Mouse (Mus musculus): ENCODE measurements around the gene Tiparp.

Gene Tiparp

DNA sequence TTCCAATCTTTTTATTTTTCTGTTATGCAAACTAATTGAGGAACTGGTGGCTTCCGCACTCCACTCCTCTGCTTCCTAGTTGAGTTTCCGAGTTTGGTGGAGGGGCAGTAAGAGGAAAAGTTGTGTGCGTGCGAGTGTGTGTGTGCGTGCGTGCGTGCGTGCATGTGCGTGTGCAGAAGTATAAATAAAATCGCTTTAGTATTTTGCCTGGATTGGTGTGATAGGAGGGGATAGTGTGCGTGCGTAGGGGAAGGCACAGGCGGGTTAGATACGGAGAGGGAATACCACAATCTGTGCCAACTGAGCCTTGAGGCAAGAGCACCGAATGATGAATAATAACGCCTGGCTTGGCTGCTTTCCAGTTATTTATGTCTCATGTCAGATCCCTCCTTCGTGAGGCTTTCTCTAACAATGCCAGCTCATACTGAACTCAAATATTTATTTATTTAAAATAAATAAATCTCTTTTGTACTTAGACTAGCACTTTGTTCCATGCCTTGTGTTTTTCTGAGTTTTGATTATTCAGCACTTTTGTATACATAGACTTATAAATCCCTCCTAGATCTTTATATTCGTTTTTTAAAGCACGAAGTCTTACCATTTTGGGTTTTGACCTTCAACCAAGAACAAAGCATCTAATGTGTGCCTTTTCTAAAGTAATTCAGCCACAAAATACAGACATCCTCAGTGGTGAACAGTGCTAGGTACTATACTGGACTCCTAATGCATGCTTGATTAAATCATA, 1.4 kb downstream of the Tiparp start:
- DNase-seq = peak; percentile 82

GRCm38 (mm10) chr3:65533014-65533413, 4.8 kb downstream of the Tiparp start:
- no peak for DNase-seq

DNA sequence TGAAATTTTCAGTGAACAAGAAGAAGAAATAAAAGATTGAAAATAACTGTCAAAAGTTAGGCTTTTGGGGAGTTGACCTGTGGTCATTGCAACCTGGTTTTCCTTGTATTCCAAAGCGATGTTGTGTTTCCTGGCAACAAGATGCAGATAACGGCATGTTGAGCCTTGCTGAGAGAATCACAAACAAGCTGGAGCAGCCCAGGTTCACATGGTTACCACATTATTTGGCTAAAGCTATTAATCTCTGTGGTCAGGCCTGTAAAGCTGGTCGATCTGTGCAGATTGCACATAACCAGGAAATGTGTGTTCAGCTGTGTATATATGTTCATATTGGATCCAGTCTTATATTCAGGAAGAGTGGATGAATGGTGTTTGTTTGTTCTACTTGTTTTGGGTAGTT, 5.4 kb downstream of the Tiparp start:
- DNase-seq = peak; percentile 30

DNA sequence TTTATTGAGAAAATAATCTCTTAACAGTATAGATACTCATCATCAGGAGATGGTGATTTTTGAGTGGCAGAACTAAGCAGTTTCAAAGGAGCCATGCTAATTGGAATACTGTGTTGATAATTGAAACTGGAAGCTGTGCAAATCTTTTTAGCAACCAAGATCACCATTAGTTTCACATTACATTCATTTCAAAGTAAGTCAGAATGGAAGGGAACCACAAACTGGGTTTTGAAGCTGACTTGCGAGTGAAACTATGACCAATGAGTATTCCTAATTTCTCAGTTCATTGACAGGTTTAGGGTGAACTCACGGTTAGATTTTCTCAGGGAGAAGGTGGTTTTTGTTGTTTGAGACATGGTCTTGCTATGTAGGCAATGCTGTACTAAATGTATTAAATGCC, 6.3 kb downstream of the Tiparp start:
- no peak for DNase-seq

GRCm38 (mm10) chr3:65535087-65535761, 7.0 kb downstream of the Tiparp start:
- DNase-seq = no peak

DNA sequence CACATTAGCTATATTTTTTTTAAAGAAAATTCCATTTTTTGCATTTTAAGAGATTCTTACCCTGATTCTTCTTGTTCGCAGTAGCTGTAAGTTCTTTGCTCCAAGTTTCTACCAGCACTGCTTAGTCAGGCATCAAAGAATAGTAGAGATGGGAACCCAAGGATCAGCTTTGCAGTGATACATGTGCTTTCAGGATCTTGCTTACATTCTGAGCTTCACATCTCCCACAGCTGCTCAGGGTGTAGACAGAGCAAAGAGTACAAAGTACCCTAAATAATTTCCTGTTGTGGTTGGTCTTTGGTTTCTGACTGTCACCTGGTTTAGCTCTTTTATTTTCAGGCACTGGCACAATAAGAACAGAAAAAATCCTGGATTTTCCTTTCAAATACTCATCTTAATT, 9.1 kb downstream of the Tiparp start:
- no peak for DNase-seq

DNA sequence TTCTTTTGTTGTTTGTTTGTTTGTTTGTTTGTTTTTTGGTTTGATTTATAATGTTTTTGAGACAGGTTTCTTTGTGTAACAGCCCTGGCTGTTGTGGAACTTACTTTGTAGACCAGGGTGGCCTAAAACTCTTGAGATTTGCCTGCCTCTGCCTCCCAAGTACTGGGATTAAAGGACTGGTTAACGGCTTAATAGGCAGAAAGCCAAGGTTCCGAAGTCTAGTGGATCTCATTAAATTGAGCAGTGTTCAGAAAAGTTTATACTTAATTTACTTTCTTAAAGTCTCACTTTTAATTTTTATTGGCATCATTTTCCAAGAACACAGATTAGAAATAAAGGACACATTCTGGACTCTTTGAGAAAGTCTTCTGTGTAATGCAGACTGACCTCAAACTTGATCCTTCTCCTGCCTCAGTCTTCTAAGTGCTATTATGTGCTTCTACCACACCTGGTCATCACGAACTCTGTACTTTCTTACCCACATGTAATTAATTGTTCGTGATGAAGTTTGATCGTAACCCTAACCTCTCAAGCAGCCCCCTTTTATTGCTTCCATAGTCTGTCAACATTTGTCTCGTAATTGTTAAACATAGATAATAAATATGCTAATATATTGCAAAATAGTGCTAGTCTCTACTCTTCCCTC, 12.8 kb downstream of the Tiparp start:
- no peak for DNase-seq

DNA sequence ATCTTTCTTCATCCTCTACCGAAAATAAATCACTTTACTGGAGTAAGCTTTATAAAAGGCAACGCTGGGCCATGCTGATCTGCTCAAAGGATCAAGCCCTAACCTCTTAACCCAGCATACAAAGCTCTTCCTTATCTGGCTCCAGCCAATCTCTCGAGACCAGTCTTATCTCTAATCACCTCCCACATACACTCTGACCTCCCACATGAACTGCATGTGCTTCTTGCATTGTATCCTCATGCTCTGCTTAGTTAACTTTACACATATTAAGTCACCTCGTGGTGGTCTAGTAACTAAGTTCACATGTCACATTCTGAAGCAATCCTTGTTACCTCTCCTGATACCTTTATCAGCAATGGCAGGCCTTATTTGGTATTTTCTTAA, 13.3 kb downstream of the Tiparp start:
- DNase-seq = no peak

DNA sequence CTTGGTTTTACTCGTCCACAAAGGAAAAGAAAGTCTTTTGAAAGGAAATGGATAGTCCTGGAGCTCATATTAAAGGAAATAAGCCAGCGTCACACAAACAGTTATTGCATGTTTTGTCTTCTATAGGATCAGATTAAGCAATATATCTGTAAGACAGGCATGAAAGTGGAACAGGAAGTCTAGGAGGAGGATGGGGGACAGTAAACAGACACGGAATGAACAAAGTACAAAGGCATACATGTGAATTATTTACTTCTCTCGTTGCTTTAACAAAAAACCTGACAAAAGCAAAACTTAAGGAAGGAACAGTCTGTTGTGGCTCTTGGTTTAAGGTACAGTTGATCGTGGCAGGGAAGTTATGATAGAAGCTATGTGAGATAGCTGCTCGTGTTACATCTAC, 21.6 kb downstream of the Tiparp start:
- DNase-seq = no peak

GRCm38 (mm10) chr3:65551065-65551464, 22.9 kb downstream of the Tiparp start:
- DNase-seq = no peak

GRCm38 (mm10) chr3:65554633-65555032, 26.4 kb downstream of the Tiparp start:
- no peak for DNase-seq

GRCm38 (mm10) chr3:65558679-65559078, 30.5 kb downstream of the Tiparp start:
- DNase-seq = no peak

- no peak for DNase-seq
Measured at GRCm38 (mm10) chr3:65562212-65562611, 34.0 kb downstream of the Tiparp start.

- no peak for DNase-seq
Measured at GRCm38 (mm10) chr3:65562694-65563093, 34.5 kb downstream of the Tiparp start.

DNA sequence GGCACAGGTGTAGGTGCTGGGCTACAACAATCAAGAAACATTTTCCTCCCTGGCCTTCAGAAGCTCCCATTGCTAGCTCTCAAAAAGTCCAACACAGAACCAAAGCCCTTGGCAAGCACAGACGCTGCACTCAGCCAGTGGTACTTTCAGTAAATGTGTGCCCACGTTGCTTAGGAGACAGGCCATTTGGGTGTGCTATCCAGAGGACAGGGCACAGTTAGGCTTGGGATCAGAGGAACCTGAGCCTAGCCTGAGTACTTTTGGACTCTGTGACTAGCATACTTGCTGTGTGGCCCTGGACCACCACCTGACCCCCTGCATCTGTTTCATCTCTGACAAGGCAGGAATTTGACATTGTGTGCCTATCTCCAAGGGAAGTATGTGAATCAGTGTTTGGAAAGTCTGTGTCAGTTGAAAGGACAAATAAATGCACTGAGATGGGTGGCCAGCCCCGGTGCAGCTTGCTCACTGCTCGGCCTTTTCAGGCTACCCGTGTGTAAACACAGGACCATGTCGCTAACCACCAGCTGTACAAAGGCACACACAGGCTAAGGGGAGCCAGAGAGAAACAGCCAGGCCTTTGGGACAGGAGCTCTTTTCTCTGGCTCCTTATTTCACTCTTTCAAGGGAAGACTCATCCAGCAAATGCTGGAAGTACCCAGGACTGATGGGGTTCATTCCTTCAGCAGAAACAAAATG, 35.9 kb downstream of the Tiparp start:
- DNase-seq = no peak

DNA sequence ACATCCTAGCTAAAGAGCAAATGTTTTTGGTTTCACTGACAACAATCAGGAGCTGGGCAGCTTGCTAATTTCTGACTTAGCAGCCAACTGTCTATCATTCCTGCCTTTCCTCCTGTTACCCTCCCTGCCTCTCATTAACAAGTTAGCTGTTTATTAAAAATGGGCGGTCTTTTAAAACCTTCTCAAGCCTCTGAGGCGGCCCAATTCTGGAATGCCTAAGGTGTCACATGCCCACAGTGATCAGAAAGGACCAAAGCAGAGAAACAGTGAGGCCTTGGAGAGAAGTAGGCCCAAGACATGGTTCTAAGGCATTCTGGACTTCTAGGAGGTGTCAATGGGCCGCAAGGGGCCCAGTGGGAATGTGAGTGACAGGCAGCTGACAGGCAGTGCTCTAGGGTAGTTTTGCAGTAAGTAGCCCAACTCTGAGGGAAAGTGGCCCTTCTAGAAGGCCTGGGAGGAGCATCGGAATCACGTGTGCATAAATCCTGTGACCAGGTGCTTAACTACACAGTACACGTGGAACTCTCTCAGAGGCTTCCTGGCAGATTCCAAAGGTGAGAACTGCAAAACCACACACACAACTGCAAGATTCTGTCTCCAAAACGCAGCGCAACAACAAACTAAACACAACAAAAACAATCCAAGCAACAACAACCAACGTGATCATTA, 37.6 kb downstream of the Tiparp start:
- DNase-seq = no peak

- DNase-seq = no peak
Measured at GRCm38 (mm10) chr3:65569941-65570340, 41.7 kb downstream of the Tiparp start.

- no peak for DNase-seq
Measured at GRCm38 (mm10) chr3:65573516-65573915, 45.3 kb downstream of the Tiparp start.

DNA sequence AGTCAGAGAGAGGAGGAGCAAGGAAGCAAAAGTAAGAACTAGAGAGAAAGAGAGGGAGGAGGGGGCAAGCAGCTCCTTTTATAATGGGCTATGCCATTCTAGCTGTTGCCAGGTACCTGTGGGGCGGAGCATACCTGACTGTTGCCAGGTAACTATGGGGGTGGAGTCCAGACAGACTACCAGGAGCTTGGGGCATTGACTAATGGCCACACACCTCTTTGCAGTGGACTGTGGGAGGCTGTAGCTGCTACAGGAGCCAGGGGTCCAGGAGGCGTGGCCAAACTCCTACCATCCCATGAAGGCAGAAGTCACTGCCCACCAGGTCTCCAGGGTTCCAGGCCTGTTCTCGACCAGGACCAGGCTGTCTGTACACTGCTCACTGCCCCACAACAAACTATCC, 49.4 kb downstream of the Tiparp start:
- DNase-seq = no peak

DNA sequence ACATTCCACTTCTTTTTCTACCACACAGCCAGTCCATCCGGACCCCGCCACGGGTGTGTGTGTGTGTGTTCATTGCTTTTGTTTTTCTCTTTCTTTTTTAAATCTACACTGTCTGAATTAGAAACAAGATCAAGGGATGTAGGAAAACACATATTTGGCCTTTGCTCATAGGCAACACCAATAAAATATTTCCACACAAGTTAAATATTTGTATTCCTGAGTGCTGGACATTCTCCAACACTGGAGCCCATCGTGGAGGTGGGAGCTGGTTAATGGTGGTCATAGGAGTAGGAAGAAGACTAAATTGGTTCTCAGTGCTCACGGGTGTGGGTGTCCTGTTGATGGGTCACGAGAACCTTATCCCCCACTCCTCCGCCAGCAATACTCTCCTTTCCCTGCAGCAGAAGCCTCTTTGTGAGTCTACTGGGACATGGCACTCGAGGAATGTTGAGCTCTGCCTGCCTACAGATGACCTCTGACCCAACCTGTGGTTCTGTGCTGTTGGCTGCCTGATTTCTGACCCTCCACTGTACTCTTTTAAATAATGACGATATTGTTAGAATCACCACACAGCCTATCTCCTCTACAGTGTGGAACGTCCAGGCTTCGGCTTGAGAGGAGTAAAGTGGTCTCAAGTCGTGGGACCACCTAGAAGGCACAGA, 51.2 kb downstream of the Tiparp start:
- DNase-seq = no peak

- no peak for DNase-seq
Measured at GRCm38 (mm10) chr3:65581596-65581995, 53.4 kb downstream of the Tiparp start.

- DNase-seq = no peak
Measured at GRCm38 (mm10) chr3:65584329-65584728, 56.1 kb downstream of the Tiparp start.

All from retina, postnatal 1 day (tissue).